Mouse (Mus musculus): ENCODE data around the gene Adtrp.

Adtrp gene

DNA sequence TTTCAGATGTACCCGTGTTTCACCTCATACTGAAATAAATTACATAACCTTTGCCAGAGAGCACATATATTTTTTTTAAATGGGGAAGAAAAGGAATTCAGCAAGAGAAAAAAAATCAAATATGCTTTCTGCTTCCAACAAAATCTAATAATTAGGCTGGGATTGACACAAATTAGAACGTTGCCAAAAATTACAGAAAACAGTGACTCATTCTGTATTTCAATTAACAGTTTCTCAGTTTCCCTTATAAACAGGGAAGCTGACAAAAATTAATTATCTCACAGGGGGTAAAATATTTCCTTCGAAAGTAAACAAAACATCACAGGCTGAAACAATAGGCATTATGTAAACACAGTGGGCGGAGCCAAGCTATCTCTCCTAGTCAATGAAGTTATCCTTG is 67.2 kb downstream of the Adtrp start:
- DNase-seq (ENCODE audit: low read depth, low spot score): no peak

DNA sequence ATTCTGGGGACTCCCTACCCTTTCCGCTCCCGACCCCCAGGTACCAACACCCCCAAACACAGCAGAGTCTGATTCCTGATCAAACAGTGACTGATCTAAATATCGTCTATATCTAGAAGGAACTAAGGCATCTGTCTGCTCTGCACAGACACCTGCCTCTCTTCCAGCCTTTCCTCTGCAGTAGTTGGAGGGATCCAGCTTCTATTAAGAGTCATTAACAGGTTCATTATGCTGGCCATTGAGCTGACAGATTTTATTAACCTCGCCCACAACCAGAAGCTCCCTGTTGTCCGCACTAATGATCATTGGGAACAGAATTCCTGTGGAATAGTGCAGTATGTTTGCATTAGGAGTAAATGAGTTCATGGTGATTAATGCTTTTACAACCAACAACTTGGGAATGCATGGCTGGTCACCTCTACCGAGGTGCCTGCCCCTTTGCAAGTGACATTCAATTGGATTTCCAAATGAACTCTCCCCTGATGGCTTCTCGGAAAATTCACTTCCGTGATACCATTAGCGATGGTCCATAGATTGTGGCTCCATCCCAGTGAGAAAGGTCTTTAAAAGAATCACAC is 67.8 kb downstream of the Adtrp start:
- DNase-seq (ENCODE audit: low read depth, low spot score): no peak

DNA sequence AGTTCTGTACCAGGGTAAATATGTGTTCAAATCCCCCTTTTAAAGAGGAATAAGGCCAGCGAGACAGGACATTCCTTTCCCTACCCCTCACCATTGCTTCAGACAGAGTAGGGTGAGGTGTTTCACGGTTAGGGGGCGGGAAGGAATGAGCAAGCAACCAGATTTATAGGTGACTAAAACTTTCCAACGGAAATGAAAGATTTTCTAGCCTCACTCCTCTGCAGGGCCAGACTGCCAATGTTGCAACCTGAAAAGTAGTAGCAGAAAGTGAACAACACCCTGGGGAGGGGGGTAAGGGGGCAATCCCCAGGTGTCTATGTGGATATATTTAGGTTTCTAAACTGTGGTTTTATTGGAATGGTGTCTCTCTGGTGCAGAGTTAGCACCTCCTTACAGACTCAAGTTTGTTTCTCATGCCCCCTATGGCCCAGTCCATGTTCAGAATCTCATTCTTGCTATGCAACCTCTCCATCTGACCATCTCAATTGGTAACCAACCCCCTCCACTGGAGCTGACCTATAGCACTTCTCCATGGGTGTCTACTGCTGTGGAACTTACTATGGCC is 73.6 kb downstream of the Adtrp start:
- no peak for DNase-seq (ENCODE audit: low read depth, low spot score)

- DNase-seq (ENCODE audit: low read depth, low spot score): no peak
Observed at GRCm38 (mm10) chr13:41771061-41771460, 76.4 kb downstream of the Adtrp start.

- no peak for DNase-seq (ENCODE audit: low read depth, low spot score)
Observed at GRCm38 (mm10) chr13:41767941-41768340, 79.5 kb downstream of the Adtrp start.

GRCm38 (mm10) chr13:41761986-41762385 is 85.5 kb downstream of the Adtrp start:
- DNase-seq (ENCODE audit: low read depth, low spot score): no peak

- DNase-seq (ENCODE audit: low read depth, low spot score): peak; percentile 70
Observed at GRCm38 (mm10) chr13:41760484-41760883, 87.0 kb downstream of the Adtrp start.

- DNase-seq (ENCODE audit: low read depth, low spot score): peak; percentile 18
Observed at GRCm38 (mm10) chr13:41758550-41759465, 88.7 kb downstream of the Adtrp start.

DNA sequence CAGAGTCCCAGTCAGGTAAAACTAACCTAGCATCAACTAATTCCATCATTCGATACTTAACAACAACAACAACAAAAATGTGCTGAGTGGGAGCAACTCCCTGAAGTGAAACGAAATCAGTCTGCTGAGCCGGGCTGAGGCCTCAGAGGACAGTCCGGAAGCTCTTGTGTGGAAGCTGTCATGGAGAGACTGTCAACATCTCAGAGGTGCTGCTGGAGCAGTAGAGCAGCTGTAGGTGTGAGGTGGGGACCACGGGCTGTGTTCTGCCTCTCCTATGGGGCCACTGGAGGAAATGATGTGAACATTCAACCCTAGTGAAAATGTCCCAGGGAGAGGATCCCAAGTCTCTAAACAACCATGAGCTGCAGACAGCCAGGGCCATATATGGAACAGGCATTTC is 94.4 kb downstream of the Adtrp start:
- no peak for DNase-seq (ENCODE audit: low read depth, low spot score)

DNA sequence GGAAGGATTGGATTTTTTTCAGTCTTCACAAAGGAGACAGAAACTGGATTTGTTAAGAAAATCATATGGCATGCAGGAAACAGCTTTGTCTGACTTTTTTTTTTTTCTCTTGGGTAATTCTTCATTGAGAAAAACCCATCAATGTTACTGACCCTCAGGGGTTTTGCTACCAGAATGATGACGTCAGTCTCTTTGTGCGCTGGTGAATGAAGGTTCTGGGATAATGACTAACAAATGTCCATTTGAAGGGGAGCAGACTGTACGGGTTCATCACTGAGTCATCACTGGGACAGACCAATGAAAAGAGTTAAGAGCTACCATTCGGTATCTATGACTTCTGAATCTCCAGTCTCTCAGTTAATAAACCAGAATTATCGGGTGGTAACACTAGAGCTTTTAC is 97.0 kb downstream of the Adtrp start:
- peak; percentile 21 for DNase-seq (ENCODE audit: low read depth, low spot score)

DNA sequence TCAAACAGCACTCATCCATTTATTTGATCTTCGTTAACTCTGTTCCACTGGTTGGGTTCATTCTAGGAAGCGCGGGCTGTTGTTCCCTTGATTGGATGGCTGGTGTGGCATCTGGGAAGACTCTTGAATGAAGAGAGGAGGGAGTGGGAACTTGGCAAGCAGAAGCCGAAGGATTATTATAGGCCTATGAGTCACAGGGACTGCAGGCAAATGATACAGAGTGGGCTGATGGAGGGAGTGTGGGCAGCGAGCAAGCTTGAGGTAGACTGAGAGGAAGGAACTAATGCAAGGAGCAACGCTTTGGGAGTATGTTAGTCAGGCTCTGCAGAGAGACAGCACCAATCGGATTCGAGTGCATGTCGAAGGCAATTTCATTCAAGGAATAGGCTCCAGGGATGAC is 98.6 kb downstream of the Adtrp start:
- no peak for DNase-seq (ENCODE audit: low read depth, low spot score)

GRCm38 (mm10) chr13:41747691-41748090 is 99.8 kb downstream of the Adtrp start:
- DNase-seq (ENCODE audit: low read depth, low spot score): no peak

DNA sequence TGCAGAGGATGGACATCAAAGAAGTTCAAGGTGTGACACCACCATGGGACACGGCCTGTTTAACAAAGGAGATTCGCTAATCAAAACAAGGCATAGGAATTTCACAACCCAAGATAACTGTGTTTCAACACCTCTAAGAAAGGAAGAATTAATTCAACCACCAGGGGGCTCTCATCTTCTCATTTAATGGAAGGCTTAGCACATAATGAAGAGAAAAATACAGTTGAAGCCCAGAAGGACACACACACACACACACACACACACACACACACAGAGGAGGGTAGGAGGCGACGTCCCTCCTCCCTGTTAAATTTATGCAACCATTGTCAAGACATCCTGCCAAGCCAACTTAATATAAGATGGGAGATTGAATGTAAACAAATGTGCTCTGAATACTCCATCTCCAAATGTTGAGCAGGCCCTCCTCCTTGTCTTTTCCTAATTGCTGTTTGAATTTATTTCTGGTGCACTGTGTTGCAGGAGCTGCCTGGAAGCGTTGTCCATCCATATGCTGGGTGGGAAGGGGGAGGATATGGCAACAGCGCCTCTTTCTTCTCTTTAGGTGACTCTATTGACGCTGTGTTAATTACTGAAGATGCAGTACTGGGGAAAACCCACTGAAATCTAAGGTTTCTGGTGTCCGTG is 100.4 kb downstream of the Adtrp start:
- DNase-seq (ENCODE audit: low read depth, low spot score): peak; percentile 31

DNA sequence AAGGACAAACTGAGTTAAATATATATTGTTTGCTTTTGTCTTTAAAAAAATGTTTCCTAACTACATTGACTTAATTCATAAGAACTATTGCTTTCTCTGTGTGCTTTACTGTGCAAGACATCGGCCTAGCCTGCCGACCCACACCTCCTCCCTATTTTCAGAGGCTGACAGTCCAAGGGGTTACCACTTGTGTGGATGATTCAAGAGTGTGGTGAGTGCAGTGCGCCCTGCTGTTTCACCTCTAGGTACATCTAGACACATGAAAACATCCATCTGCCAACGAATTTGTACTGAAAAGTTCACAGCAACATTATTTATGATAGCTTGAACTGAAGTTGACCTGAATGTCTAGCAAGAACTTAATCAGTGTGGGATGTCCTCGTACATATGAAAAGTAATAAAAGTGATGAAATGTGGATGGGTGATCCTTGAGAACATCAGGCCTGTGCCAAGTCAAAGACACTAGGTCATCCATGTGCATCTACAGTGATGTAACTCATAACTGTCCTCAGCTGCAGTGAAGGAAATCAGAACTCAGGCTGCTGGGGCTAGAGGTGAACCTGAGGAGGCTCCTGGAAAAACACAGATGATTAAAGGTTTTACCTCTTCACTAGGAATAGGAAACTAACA is 106.9 kb downstream of the Adtrp start:
- DNase-seq (ENCODE audit: low read depth, low spot score): no peak

DNA sequence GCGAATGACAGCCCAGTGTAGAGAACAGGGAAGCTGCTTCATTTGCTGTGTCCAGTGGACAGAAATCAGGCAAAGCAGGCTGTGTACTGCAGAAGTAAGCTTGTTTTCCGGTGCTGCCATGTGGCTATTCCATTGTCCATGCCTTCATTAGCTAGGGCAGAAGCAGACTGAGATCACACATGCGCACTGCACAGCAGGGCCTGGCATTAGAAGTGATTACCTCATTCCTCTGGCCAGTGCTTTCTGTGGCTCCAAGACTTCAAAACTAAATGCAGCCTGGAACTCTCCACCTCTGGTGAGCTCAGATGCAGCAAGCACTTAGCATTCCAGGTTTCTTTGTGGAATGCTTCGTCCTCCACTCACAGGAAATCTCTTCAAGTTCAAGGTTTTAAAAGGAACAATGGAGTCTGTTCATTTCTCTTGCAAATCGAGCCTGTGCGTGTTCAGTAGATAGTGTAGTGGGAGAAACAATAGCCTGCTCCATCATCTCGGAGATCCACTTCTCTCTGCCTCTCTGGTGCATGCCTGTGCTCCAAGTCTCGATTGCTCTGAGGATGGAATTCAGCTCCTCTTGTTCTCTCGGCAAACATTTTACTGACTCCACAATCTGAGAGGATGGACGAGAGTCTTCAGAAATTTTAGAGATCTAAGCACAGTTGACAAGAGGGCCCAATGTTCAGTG is 109.7 kb downstream of the Adtrp start:
- DNase-seq (ENCODE audit: low read depth, low spot score): peak; percentile 50

- no peak for DNase-seq (ENCODE audit: low read depth, low spot score)
Observed at GRCm38 (mm10) chr13:41729660-41730059, 117.8 kb downstream of the Adtrp start.

- DNase-seq (ENCODE audit: low read depth, low spot score): no peak
Observed at GRCm38 (mm10) chr13:41727803-41728202, 119.7 kb downstream of the Adtrp start.

DNA sequence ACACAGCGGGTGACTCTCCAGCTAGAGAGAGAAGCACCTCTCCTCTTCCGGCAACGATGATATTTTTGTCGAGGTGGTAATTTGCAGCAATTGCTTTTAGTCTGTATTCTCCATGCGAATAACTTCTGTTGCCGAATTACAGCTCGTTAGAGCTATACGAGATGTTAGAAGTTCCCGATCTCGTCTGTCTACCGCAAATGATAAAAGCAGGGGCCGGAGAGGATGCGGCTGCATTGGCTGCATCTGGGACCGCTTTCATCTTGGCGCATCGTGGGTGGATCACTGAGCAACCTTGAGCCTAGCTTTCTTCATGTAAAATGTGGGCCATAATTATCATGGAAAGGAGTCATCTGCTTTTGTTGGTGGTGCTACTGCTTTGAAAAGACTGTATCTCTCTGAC is 128.2 kb downstream of the Adtrp start:
- no peak for DNase-seq (ENCODE audit: low read depth, low spot score)

DNA sequence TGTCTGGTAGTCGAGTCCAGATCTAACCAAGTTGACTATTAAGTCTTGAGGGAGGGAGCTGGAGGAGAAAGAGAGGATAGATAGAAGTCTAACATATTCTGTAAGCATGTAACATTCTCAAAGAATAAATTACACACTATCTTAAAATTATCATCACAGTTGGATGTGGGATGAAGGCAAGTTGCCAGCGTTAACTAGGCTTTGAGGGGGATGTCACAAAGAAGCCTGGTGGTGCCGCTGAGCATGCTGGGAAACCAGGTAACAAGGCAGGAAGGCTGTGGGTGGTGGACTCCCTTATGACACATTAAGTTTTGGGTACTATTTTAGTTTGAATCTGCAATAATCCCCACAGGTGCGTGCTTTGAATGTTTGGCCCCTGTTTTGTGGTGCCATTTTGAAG is 129.4 kb downstream of the Adtrp start:
- DNase-seq (ENCODE audit: low read depth, low spot score): no peak

Measured in skeletal muscle tissue, adult 2 months (tissue).